Mouse (Mus musculus) large intestine, adult 2 months (tissue): ENCODE measurements around the gene Ankrd33b. TPM values are rescaled to one million over a fixed set of nuclear protein-coding genes. Genes with fewer than 3 reads are reported as not detected.

Experiments used
- DNase-seq: peaks from one replicate; pipeline ENCODE4 v3.0.0-alpha.2; 2012; ENCODE audit warnings: low read depth, low spot score
- WGBS: fragments of 180-500 bp; shearing (Covaris S2); methylation state at CpG from one replicate; pipeline ENCODE4 v1.1.7; 2018; 5-methylcytosine and 5-hydroxymethylcytosine counted together
- polyA plus RNA-seq: library from polyadenylated mRNA; depleted of rRNA; stranded (reverse); fragments of >200 nt; gene quantifications from 2 replicates; pipeline ENCODE4 v1.2.3, GENCODE M21; 2012

The Ankrd33b gene
- polyA plus RNA-seq, 1 experiment = 0.21 TPM

DNA sequence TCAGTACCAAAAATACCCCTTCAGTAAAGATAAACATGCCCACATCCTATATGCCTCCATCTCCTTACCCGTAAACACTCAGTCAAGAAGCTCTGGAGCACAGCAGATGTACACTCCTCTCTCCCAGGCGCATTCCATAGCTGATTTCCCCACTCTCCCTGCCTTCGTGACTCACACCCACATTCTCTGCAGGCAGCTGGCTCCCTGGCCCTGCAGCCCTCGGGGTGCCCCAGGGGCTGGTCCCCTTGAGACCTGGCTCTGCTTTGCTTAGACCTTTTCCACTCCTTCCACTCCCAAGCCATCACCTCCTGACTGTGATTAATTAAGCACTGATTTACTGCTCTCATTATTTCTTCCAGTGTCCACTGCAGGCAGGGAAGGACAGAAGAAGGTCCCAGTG, 7.7 kb upstream of the Ankrd33b start:
- DNase-seq = no peak
- 31% methylated on average over 4 of the region's 4 CpGs for WGBS

DNA sequence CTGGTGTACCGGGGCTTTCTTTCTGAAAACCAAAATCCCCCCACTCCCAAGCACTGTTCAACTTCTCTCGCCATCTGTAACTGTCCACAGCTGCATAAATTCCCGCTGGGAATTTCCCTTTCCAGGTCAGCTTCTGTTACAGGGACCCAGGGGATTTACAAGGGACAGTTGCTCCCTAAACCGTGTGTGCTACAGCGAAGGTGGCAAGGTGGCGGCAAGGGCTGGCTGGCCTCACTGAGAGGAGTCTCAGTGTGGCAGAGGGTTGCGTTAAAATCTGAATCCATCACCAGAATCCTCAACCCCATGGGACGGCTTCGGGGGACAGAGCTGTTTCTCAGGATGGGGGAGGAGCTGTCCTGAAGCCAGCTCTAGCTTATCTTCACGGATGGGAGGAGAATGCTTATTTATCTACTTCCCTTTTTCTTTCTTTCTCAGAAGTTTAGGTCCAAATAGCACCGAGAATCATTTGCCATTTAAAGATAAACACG, 1.6 kb upstream of the Ankrd33b start:
- WGBS = 17% methylated on average over 12 of the region's 12 CpGs
- DNase-seq = no peak

DNA sequence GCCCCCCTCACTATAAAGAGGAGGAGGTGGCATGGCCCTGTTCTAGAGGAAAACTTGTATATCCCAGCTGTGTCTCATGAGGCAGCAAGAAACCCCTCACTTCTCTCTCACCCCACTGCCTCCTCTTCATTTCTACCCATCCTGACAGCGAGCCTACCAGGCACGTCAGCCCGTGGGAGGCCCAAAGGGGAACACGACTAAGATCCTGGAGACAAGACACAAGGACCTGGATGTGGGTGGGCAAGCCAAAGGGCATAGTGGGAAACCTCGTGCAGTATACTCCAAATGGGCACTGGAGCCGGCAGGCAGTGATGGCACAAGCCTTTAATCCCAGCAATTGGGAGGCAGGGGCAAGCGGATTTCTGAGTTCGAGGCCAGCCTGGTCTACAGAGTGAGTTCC, 1.0 kb upstream of the Ankrd33b start:
- 40% methylated on average over 8 of the region's 8 CpGs for WGBS
- DNase-seq = no peak

DNA sequence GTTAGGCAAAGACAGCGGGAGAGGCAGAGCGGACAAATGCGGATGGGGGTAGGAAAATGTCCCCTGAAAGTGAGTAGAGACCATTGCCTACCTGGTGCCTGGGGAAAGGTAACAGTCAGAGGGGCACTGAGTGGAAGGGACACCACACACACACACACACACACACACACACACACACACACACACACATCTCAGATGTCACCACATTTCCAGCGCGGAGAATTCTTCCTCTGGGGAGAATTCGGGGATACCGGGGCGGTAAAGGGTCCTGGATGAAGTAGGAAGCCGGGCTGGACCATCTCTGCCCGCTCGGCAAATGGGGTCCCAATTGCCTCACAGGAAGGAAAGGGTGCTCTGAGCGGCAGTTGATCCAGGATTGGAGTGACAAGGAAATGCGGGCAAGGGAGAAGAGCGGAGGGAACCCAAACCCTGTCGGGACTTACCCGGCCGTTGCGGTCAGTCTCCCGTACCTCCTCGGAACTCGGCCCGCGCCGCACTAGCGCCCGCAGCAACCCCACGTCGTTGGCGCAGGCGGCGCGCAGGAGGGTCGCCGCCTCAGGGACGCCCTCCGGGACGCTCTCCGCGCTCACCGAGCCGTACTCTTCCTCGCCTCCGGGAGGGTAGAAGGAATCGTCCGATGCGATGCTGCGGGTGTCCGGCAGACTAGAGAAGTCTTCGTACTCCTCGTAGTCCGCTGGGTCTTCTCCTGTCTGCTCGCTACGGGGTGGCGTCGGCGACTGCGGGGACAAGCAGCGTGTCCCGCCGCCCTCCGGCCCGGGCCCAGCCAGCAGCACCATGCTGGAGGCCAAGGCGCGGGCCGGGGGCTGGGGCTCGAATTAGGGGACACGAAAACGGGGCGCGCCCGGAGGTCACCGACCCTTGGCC, 688 bp downstream of the Ankrd33b start:
- DNase-seq = no peak
- WGBS = 1% methylated on average over 72 of the region's 72 CpGs

DNA sequence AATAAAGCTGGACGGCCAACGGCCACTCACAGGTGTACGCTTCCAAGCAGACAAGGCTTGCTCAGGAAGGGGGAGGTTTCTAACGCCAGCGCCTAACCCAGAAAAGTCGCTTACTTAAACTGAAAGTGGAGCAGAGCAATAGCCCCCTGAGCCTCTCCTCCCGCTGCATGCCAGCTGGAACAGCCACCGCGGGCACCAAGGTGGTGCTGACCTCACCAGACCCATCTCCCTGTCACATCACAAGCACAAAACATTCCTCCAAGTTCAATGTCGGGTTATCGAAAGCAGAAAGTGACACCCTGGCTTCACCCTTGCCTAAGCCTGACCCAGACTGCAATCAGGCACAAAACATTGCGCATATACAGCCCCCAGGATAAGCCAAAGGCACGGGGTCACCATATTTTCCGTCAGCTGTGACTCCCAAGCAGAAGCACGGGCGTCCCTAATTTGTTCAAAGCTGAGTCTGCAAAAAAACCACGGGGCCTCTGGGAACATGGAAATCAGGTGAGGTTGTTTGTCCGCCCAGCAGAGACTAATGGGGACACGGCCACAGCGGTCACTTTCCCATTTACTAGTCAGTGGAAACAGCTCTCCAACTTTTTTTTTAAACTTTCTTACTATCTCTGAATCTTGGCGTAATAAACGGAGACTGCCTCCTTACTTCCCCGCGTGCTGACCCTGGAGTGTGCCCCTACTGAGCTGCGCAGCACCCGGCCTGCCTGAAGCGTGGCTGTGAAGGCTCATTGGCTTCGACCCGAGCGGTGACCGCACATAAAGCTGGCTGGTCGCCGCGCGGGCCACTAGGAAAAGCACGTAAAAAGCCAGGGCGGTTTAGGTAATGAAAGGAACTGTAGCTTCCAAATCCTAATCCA, 1.6 kb downstream of the Ankrd33b start:
- 6% methylated on average over 37 of the region's 37 CpGs for WGBS
- DNase-seq = no peak

DNA sequence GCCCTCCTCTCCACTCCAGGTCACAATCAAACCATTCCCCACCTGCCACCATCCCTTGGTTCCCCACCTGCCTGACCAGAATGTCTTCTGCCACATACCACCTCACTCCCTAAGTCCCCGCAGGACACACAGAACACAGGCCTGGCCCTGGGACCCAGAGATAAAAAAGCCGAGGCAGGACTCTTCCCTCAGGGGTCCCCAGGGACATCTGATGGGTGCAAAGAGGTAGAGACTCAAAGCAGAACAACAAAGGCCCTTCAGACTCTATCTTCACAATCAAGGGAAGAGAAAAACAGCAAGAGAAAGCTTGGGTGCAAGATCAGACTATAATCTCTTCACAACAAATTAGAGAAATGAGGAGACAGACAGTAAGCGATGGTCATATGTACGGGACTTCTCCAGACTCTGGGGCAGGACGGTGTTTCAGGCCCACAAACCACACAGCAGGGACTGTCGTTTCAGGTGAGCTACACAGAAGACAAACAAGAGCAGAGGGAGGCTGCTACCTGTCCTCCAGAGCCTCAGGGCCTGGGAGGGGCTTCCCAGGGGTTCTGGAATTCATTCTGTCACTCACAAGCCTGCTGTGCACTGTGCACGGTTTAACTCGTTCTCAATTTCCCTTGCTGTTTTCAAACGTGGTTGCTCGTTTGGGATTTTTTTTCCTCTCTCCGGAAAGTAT, 2.3 kb downstream of the Ankrd33b start:
- DNase-seq = no peak
- 40% methylated on average over 11 of the region's 11 CpGs for WGBS

DNA sequence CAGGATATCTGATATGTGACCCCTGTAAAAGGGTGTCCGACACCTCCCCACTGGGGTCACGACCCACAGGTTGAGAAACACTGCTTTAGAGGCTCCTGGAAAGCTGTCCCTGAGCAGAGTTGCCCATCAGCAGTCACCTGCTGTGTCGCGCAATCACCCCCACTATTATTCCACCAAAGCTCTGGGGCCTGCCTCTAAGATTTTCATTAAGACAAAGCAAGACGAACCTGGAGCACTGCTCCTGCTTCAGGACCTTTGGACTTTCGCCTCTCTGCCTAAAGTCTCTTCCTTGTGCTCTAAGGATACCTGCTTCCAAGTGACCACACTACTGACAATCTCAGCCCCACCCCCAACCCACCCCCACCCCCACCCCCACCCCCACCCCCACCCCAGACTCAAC, 3.1 kb downstream of the Ankrd33b start:
- 71% methylated on average over 6 of the region's 6 CpGs for WGBS
- DNase-seq = no peak

DNA sequence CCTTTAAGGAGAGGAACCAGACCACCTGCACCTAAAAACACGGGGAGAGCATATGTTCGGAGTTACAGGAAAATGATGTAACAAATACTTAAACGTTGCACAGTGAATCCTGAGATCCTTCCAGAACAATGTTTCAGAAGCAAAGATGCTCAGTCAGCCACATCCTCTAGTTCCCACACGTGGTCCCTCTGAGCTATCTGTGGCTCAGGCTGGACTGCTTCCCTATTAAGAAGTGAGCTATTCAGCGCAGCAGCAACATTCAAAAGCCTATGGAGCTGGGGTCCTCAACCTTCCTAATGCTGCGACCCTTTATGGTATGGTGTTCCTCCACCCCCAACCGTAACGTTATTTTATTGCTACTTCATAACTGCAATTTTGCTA, 3.6 kb downstream of the Ankrd33b start:
- WGBS = 67% methylated on average over 8 of the region's 8 CpGs
- DNase-seq = no peak

DNA sequence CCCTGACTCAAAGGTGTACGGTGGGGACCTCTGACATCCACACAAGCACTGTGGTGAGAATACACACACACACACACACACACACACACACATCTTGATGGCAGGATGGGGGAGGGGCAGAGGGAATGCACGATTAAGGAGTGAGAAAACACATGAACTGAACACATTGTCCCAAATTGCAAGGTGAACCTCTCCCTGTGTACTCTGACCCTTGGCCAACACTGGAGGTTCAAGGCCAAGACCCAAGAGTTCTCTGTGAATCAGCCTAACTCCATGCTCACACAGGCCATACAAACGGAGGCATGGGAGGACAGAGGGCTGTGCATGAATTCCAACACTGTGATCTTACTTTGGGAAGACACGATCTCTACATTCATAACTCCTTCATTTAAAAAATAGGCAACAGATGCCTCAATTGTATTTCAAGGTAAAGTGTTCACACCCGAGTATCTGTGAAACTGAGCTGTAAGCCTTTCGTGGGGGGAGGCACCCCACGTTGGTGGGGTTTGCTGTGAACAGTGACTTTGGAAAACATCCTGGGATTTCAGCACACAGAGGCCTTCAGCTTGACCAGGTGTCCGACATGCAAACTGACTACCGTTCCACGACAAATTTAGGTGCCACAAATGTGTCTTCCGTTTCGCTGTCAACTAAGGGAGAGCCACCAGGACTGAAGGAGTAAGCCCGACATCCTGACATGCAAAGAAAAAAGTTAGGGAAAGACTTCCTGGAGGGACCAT, 4.1 kb downstream of the Ankrd33b start:
- 83% methylated on average over 13 of the region's 13 CpGs for WGBS
- DNase-seq = no peak

DNA sequence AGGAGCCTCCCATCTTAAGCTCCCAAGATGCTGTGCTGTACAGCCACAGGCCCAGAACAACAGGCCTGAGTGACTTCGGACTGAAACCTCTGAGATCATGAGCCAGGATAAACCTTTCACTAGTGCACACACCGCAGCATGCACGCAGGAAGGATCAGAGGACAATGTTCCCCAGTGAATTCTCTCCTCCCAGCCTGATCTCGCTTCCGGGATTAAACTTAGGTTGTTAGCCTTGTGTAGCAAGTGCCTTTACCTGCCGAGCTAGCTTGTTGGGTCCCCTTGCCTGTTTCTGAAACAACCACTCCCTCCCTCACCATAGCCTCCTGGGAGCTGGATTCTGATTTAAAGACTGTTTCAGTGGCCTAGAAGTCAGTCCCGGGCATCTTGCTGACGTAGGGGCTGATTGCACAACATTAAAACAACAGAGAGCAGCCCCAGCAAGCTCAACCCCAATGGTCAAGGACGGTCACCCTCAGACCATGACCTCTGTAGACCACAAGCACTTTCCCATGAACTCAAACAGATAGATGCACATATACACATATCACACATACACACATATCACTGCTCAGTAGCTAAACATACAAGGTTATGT, 6.2 kb downstream of the Ankrd33b start:
- DNase-seq = no peak
- 79% methylated on average over 9 of the region's 9 CpGs for WGBS

DNA sequence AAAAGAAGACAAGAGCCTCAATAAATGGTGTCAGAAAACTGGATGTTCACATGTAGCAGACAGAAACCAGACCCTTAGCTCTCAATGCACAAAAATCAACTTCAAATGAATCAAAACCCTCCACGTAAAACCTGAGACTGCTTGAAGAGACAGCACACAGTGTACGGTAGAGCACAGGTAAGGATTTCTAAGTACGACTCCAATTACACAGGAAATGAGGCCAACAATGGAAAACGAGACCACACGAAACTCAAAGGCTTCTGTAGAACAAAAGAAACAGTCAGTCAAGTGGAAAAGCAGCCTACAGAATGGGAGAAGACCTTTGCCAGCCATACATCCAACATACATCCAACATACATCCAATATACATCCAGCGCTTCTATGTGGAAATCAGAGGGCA, 6.9 kb downstream of the Ankrd33b start:
- 82% methylated on average over 6 of the region's 6 CpGs for whole genome bisulfite sequencing
- DNase-seq = no peak

DNA sequence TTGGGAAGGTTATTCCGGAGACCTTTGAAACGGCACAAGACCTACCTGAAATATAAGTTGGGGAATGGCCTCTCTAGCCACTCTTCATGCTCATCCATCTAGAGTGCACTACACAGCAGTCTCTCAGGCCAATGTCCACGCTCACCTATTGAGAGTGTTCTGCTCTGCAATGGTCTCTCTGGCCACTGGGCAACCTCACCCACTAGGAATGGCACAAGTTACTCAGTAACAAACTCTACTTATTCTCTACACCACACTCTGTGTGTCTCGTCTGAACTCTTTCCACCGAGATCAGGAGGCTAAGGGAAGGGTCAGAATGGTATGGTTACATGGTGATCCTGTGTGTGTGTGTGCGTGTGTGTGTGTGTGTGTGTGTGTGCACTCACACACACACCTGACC, 7.7 kb downstream of the Ankrd33b start:
- WGBS = 83% methylated on average over 6 of the region's 6 CpGs
- no peak for DNase-seq

DNA sequence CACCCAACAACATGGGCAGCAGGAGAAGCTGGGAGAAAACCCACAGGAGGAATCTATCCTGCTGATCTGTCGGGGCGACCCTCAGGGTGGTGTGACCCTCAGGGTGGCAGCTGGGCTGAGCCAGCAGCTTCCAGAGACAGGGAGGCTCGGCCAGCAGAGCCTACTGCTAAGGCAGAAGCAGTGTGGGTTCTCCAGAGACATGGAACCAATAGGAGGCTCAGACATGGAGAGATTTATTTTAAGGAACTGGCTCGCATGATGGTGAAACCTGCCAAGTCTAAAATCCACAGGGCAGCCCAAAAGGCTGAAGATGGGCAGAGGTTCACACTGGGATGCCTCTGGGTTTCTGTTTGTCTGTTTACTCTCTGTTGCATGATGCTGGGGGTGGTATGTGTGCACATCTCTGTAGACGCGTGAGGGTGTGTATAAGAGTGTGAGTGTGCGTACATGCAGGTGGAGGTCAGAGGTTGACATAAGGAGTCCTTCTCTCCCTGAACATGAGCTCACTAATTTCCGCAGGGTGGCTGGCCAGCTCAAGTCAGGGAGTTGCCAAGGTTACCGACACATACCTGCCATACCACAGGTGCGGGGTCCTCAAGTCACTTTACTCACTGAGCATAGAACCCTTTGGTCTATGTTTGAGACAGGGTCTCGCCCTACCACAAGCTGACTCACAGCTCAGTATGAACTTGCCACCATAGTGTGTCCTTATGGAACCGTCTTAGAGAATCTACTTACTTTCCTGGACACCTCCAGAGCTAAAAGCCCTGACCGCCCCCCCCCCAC, 14.8 kb downstream of the Ankrd33b start:
- WGBS = 65% methylated on average over 13 of the region's 13 CpGs
- DNase-seq = no peak

DNA sequence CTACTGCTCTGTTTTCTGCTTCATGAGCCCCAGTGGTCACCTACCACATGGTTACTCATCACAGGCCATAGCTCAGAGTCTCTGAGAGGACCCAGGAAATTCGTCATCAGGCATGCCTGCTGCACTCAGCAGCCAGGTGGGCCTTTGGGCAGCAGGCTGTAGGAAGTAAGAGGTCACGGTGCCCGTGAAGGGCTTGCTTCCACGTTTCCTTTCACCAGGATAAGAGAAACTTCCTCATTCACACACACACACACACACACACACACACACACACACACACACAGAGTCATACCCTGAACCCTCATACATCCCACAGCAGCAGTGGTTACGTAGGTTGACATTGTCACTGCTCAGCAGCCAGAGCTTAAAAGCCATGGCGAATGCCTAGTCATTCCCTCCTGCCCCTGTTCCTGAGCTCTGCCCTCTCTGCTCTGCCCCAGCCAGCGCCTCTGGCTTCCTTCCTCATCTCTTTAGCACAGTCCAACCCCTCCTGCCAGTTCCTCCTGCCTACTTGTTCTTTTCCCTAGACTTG, 17.6 kb downstream of the Ankrd33b start:
- WGBS = 54% methylated on average over 7 of the region's 7 CpGs
- DNase-seq = no peak

DNA sequence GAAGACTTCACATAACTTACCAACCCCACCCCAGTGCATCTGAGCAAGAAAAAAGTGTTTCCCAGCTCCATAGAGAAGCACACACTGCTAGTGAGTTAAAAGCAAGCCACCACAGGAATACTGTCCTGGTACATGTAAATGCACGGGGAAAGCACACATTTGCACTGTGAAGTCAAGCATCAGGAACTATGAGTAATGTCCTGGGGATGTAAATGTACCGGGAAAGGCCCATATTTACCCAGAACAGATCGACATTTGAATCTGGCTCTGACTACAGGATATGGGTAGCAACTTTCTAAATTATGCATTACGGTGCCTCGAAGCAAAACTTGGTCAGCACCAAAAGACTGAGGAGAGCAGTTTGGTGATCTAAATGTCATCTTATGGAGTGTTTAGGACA, 18.5 kb downstream of the Ankrd33b start:
- 78% methylated on average over 5 of the region's 5 CpGs for WGBS
- DNase-seq = no peak

DNA sequence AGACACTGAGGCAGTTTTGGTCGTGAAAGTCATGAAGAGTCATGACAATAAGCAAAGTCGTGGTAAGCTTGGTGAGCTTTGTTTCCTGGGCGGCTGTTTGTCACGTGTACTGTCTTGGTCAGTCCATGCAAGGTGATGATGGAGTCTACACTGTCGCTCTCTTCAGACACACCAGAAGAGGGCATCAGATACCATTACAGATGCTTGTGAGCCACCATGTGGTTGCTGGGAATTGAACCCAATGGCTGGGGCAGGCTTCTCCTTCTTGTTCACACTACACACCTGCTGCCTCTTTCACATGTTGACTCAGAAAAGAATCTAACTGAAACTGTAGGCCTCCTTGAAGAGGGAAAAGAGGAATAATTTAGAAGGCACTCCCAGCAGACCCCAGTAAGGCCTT, 19.3 kb downstream of the Ankrd33b start:
- DNase-seq = no peak
- 78% methylated on average over 5 of the region's 5 CpGs for WGBS

DNA sequence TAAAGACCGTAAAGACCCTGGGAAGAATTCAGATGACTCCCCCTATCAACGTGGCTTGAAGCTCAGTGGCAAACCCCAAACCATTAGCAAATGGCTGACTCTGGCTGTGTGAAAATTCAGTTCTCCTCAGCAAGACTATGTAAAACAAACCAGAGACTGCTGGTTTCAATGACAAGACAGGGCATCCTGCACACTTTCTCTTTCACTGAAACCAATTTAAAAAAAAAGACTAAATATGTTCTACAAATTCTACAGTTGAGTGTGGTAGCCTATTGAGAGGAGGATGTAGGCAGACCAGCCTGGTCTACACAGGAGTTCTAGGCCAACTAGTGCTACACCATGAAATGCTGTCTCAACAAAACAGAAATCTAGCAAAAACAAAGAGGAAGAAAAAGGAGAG, 21.0 kb downstream of the Ankrd33b start:
- no peak for DNase-seq
- WGBS = 70% methylated on average over 2 of the region's 2 CpGs

DNA sequence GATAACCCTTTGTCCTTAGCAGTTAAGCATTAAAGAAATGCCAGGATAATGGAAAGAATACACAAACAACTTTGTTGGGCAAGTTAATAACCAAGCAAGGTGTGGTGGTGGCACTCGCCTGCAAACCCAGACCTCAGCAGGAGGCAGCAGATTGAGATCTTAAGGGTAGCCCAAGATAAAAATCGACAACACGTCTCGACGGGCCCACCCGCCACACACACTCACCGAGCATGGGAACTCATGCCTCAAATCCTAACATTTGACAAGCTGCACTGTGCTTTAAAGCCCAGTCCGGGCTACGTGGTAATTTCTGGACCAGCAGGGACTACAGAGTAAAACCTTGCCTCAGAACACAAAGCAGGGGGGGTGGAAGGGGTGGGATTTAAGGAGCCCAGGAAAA, 22.2 kb downstream of the Ankrd33b start:
- no peak for DNase-seq
- 67% methylated on average over 9 of the region's 9 CpGs for WGBS
